Mouse (Mus musculus) stomach, postnatal 0 days (tissue): ENCODE results near the gene Gfod1. TPM values are rescaled to one million over a fixed set of nuclear protein-coding genes. Genes with fewer than 3 reads are reported as not detected.
A peak's percentile ranks its signal among the peaks of the same experiment; 100 is the strongest.

Experiments used
- ATAC-seq: fragments of 200-750 bp; cut with Nextera tagmentation; 2 replicates; pipeline ENCODE4 v1.8.0; 2017; ENCODE audit not compliant: low FRiP score, low TSS enrichment
- DNase-seq: peaks from one replicate; pipeline ENCODE4 v3.0.0-alpha.2; 2016; ENCODE audit warnings: low spot score
- H3K27ac ChIP-seq: fragments of 300-500 bp; sonication (generic); replicated peaks from 2 replicates; pipeline ENCODE4 v1.5.1; 2014; ENCODE audit warnings: mild to moderate bottlenecking, control low read depth
- H3K27me3 ChIP-seq: fragments of 300-500 bp; sonication (generic); 2 replicates; pipeline ENCODE4 v1.6.1; 2014; ENCODE audit warnings: low read length; ENCODE audit not compliant: control insufficient read depth, insufficient read depth
- H3K36me3 ChIP-seq: fragments of 300-500 bp; sonication (generic); 2 replicates; pipeline ENCODE4 v1.6.1; 2014; ENCODE audit warnings: low read length, mixed read lengths; ENCODE audit not compliant: control insufficient read depth, insufficient read depth
- H3K4me1 ChIP-seq: fragments of 300-500 bp; sonication (generic); replicated peaks from 2 replicates; pipeline ENCODE4 v1.6.1; 2014; ENCODE audit warnings: antibody characterized with exemption; ENCODE audit not compliant: control insufficient read depth, insufficient read depth
- H3K4me2 ChIP-seq: fragments of 300-500 bp; sonication (generic); replicated peaks from 2 replicates; pipeline ENCODE4 v1.6.1; 2014; ENCODE audit warnings: low read depth, mild to moderate bottlenecking, control low read depth, moderate library complexity
- H3K4me3 ChIP-seq: fragments of 300-500 bp; sonication (generic); 2 replicates; pipeline ENCODE4 v1.5.1; 2014; ENCODE audit warnings: low read depth, low read length, control low read depth
- H3K9ac ChIP-seq: fragments of 300-500 bp; sonication (generic); 2 replicates; pipeline ENCODE4 v1.6.1; 2014; ENCODE audit warnings: mild to moderate bottlenecking, low read length, control low read depth, mixed read lengths
- H3K9me3 ChIP-seq: fragments of 300-500 bp; sonication (generic); 2 replicates; pipeline ENCODE4 v1.6.1; 2016; ENCODE audit warnings: low read length; ENCODE audit not compliant: control insufficient read depth
- CTCF ChIP-seq: IDR thresholded peaks from 2 replicates; pipeline ENCODE4 v1.5.1; 2016; ENCODE audit warnings: antibody characterized with exemption, low read depth, mild to moderate bottlenecking, moderate library complexity
- EP300 ChIP-seq: optimal IDR thresholded peaks from 2 replicates; pipeline ENCODE3; 2016; ENCODE audit warnings: antibody characterized with exemption
- WGBS: fragments of 180-500 bp; shearing (Covaris S2); extraction: QIAGEN DNeasy Blood & Tissue Kit; methylation state at CpG from one replicate; pipeline ENCODE4 v1.1.7; 2014; 5-methylcytosine and 5-hydroxymethylcytosine counted together
- polyA plus RNA-seq: library from polyadenylated mRNA; unstranded; fragments of >200 nt; fragmentation: Nextera tagmentation; extraction: Ambion mirVana; gene quantifications from 2 replicates; pipeline ENCODE4 v1.2.1, GENCODE M21; 2015

The Gfod1 gene
- polyA plus RNA-seq, 1 experiment from 2014 or later = 0.57 TPM

DNA sequence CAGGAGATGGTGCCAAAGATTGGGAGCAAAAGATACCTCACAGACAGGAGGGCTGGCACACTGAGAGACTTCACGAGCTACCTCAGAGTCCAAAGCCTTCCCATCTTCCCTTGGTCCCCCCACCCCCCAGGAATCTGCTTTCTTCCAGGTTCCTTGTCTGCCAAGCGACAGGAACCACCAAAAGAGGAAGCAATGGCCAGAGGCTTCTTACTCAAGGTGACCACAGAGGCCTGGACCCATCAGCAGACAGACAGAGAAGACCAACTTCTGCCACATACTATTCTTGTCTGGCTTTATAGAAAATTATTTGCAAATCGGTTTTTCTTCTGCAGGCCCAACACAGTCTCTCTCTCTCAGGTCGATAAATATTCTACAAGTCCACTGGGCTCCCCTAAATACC, 86.3 kb downstream of the Gfod1 start:
- Histone ChIP-seq H3K27me3 (no peaks in the 10 kb centered on the region), H3K4me3 (no peak overlapping the region), H3K4me1 (no peaks in the 10 kb centered on the region; the same call in 1 of the 2 replicates), H3K9ac (no peak overlapping the region), H3K4me2 (no peak overlapping the region), H3K9me3 (no peaks in the 10 kb centered on the region), H3K36me3 (no peaks in the 10 kb centered on the region), H3K27ac (no peak overlapping the region)
- no peak for DNase-seq
- TF ChIP-seq CTCF (no peak), EP300 (no peak)
- ATAC-seq = no peak
- WGBS = 88% methylated on average over 4 of the region's 4 CpGs

DNA sequence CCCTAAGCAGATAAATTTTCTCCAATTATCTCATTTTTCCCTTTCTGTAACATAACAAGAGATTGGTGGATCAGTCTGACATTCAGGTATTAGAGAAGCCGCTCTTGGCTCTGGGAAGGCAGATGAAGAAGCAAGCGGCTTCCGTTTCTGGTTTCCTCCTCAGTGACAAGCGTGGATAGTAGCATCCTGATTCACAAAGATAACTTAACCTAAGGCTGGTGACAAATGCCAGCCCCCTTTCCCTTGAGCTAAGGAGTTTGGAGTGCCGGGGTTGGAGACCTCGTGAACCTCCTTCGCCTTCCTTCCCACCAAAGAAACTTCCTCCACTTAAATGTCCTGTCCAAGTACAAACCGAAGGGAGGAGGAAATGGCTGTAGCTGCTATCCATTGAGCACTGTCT, 86.9 kb downstream of the Gfod1 start:
- Histone ChIP-seq H3K27me3 (no peaks in the 10 kb centered on the region), H3K4me2 (no peak overlapping the region), H3K36me3 (no peaks in the 10 kb centered on the region), H3K4me3 (no peak overlapping the region), H3K9ac (no peak overlapping the region), H3K27ac (no peak overlapping the region), H3K9me3 (no peaks in the 10 kb centered on the region), H3K4me1 (no peaks in the 10 kb centered on the region; the same call in 1 of the 2 replicates)
- TF ChIP-seq CTCF (no peak), EP300 (no peak)
- no peak for ATAC-seq
- no peak for DNase-seq
- 85% methylated on average over 8 of the region's 8 CpGs for WGBS

DNA sequence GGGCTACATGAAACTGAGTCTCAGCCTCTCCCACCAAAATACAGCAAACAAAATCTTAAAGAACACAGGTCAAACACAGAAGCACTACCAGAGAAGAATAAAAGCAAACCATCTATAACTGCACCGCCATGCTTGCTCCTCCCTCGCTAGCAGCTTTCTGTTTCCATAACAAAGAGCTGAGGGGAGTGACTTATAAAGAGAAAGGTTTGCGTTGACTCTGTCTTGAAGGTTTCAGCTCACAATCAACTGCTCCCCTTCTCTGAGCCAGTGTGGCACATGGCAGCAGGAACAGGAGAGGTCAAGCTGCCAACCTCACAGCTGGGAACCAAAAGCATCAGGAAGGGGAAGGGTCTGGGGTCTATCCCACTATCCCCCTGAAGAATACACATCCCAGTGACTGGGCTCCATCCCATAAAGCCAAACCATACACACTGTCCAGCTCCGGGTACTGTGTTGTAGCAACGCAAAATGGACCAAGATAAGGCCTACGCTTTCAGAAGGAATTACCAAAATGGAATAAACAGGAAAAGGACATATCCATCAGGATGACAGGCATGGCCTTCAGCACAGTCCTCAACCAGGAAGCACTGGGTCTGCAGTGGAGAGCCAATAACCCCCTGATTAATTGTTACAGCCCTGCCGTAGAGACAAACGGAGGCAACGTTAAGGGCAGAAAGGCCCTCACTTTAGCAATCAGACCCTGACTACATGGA, 87.8 kb downstream of the Gfod1 start:
- Histone ChIP-seq H3K9me3 (no peaks in the 10 kb centered on the region), H3K36me3 (no peaks in the 10 kb centered on the region), H3K9ac (no peak overlapping the region), H3K27me3 (no peaks in the 10 kb centered on the region), H3K4me3 (no peak overlapping the region), H3K4me1 (no peaks in the 10 kb centered on the region; the same call in 1 of the 2 replicates), H3K4me2 (no peak overlapping the region), H3K27ac (no peak overlapping the region)
- ATAC-seq = no peak
- DNase-seq = no peak
- TF ChIP-seq EP300 (no peak), CTCF (no peak)
- 70% methylated on average over 9 of the region's 9 CpGs for WGBS

DNA sequence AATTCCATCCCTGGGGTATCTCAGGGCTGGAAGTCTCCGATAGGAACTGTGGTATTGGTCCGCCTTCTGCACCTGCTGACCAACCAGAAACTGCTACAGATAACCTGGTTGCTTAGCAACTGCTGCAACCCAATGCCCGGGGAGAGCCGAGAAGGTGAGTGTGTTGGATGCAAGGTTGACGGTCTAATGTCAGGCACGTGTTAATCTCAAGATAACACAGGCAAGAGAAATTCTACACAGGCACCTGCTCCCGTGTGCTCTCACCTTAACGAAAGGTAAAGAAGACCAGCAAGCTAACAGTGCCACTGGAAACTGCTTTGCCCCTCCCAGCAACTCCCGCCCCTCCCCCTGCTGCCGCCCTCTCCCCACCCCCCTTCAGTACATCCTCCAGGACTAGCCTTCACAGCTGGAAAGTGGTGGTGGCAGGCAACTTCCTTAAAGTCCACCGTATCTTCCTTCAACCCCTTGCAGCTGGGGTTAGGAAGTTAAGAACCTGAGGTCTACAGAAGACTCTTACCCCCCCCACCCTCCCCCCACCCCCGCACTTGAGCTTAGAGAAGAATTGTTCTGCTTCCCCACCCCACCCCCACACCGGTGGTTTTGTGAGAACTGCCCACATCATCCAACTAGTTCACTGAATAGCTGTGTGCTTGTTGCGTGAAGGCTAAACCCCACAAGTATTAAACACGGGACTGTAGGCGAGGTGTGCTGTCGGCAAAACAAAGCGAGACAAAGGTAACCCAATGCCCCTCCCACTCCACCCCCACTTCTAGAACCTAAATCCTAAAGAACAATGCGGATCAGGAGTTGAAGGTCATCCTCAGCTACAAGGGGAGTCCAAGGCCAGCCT, 88.6 kb downstream of the Gfod1 start:
- no peak overlapping the region for H3K4me2 ChIP-seq
- no peak overlapping the region for H3K4me3 ChIP-seq
- H3K27ac ChIP-seq = no peak overlapping the region
- H3K9me3 ChIP-seq = no peaks in the 10 kb centered on the region
- H3K36me3 ChIP-seq = no peaks in the 10 kb centered on the region
- no peak overlapping the region for H3K9ac ChIP-seq
- 20% methylated on average over 19 of the region's 19 CpGs for WGBS
- TF ChIP-seq CTCF (no peak), EP300 (no peak)
- H3K27me3 ChIP-seq = no peaks in the 10 kb centered on the region
- ATAC-seq (no peak; the same call in 1 of the 2 replicates), DNase-seq (no peak)
- no peaks in the 10 kb centered on the region; the same call in 1 of the 2 replicates for H3K4me1 ChIP-seq

DNA sequence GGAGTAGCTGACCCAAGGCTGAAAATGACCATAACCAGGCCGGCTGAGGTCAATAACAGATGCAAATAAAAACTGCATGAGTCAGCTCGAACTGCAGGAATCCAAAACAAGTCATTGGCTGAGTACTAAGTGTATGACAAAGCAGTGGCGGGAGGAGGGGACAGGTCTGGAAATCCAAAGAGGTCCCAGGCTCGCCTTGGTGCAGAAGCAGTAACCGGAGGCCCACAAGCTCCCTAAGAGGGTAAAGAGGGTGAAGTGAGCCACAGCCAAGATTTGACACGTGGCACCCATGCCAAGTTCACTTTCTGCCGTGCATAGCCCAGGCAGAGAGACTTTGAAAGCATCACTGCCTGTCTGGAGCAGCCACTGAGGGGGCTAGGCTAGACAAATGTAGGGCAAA, 91.6 kb downstream of the Gfod1 start:
- H3K4me3 ChIP-seq = no peak overlapping the region
- no peaks in the 10 kb centered on the region; the same call in 1 of the 2 replicates for H3K4me1 ChIP-seq
- TF ChIP-seq CTCF (no peak), EP300 (no peak)
- ATAC-seq = peak; percentile 54
- H3K27ac ChIP-seq = no peak overlapping the region
- DNase-seq = no peak
- H3K27me3 ChIP-seq = no peaks in the 10 kb centered on the region
- H3K9ac ChIP-seq = no peak overlapping the region
- H3K9me3 ChIP-seq = no peaks in the 10 kb centered on the region
- WGBS = 35% methylated on average over 7 of the region's 7 CpGs
- peak overlapping the region; percentile 20; the same call in 1 of the 2 replicates for H3K4me2 ChIP-seq
- no peaks in the 10 kb centered on the region for H3K36me3 ChIP-seq

DNA sequence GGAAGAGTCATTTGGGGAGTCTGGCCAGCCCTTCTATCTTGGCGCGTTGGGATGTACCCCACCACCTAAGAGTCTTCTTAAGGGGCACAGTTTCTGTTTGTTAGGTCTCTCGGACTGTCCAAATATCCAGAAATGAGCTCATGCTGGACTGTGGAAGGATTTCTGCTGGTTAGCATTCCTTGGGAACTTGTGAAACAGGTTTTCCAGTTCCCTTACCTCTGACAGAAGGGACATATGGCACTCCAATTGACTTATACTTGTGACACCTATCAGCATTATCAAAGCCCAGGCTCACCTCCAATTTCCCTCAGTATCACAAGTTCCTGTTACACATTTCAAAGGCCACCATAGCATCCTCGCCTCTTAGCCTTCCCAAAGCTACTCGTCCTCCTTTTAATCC, 93.0 kb downstream of the Gfod1 start:
- no peak overlapping the region for H3K9ac ChIP-seq
- H3K4me2 ChIP-seq = no peak overlapping the region
- no peaks in the 10 kb centered on the region; the same call in 1 of the 2 replicates for H3K4me1 ChIP-seq
- no peaks in the 10 kb centered on the region for H3K27me3 ChIP-seq
- H3K4me3 ChIP-seq = no peak overlapping the region
- H3K27ac ChIP-seq = no peak overlapping the region
- ATAC-seq (no peak), DNase-seq (no peak)
- 67% methylated on average over 5 of the region's 5 CpGs for WGBS
- no peaks in the 10 kb centered on the region for H3K9me3 ChIP-seq
- TF ChIP-seq EP300 (no peak), CTCF (no peak)
- no peaks in the 10 kb centered on the region for H3K36me3 ChIP-seq
